Mouse (Mus musculus): ENCODE measurements around the gene Agbl4.
A peak's percentile ranks its signal among the peaks of the same experiment; 100 is the strongest.

The Agbl4 gene

DNA sequence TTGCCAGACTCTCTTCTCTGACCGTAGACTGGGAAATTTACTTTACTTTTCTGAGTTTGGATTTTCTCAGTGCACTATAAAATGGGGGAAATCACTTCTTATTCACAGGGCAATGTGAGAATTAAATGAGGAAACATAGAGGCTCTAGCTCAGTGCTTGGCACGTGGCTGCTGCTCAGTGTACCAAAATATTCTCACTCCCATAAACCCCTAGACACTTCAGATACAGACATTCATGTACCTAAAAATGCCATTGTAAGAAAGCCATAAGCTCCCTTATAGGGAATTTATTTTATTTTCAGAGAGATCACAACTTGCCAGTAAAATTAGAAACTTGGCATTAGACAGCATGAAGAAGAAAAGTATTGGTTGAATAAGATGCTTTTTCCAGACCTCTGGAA, 883.5 kb downstream of the Agbl4 start:
- no peak for DNase-seq (ENCODE audit: low read depth)

DNA sequence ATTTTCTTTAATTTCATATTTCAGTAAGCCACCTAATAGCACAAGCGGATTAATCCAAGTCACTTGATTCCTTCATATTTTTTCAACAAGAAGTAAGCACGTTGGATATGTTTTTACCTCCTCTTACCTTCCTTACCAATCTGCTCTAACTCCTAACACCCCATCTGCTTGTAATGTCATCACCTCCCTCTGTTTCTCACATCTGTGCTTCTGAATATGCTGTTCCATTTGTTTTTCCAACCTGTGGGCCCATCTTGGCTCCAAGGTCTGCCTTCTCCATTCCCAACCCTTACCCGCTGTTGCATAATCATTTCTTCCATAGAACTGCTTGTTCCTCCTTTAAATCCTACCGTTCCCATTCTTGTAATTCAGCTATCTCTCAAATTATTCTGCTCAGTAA, 884.4 kb downstream of the Agbl4 start:
- no peak for DNase-seq (ENCODE audit: low read depth)

- DNase-seq (ENCODE audit: low read depth), result no peak
Observed at GRCm38 (mm10) chr4:111284625-111285024, 887.2 kb downstream of the Agbl4 start.

GRCm38 (mm10) chr4:111294528-111295241, 897.2 kb downstream of the Agbl4 start:
- no peak for DNase-seq (ENCODE audit: low read depth)

DNA sequence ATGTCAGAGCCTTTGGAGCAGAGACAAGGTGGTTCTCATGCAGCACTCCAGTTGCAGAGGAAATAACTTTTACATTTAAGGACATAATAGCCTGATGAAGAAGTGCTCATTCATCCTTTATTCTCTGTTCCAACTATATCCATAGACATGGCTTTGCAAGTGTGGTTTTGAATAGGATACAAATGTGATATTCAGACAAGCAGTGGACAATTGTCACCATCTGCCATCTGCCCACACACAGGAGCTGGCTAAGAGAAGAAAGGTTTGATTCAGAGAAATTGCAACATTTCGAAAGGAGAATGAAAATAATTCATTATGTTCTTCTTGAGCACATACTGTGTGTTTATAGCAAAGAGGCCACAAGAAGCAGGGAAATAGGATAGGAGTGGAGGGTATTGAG, 909.1 kb downstream of the Agbl4 start:
- no peak for DNase-seq (ENCODE audit: low read depth)

GRCm38 (mm10) chr4:111307166-111307565, 909.7 kb downstream of the Agbl4 start:
- no peak for DNase-seq (ENCODE audit: low read depth)

- DNase-seq (ENCODE audit: low read depth), result no peak
Observed at GRCm38 (mm10) chr4:111307633-111308032, 910.2 kb downstream of the Agbl4 start.

GRCm38 (mm10) chr4:111308572-111309288, 911.3 kb downstream of the Agbl4 start:
- peak; percentile 4 for DNase-seq (ENCODE audit: low read depth)

GRCm38 (mm10) chr4:111327094-111327493, 929.6 kb downstream of the Agbl4 start:
- DNase-seq (ENCODE audit: low read depth), result no peak

DNA sequence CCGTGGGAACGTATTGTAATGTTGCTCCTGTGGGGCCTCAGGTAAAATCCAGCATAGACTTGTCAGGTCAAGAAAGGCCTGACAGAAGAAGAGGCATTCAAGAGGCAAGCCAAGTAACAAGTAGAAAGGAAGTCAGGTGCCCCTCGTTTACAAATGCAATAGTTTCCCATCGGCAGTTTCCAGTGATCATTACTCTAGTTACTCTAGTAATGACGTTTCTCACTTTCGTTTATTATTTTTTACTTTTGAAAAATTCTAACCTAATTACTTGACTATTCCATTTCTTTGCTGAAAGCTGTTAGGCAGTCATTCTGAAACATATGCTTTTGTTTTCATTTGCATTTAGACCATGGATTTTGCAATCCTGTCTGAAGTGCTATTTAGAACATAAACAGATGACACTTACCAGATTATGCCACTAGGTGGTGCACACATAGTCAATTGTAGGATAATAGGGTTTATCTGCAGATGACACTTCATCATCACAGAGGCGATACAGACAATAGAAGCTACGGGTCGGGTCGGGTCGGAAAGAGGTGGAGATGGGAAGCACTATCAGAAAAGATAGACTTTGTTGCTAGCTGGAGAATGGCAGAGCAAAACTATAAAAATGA, 930.4 kb downstream of the Agbl4 start:
- DNase-seq (ENCODE audit: low read depth), result peak; percentile 16

- DNase-seq (ENCODE audit: low read depth), result no peak
Observed at GRCm38 (mm10) chr4:111329501-111329900, 932.0 kb downstream of the Agbl4 start.

- no peak for DNase-seq (ENCODE audit: low read depth)
Observed at GRCm38 (mm10) chr4:111332864-111333263, 935.4 kb downstream of the Agbl4 start.

- no peak for DNase-seq (ENCODE audit: low read depth)
Observed at GRCm38 (mm10) chr4:111349965-111350364, 952.5 kb downstream of the Agbl4 start.

- DNase-seq (ENCODE audit: low read depth), result no peak
Observed at GRCm38 (mm10) chr4:111350615-111351525, 953.4 kb downstream of the Agbl4 start.

GRCm38 (mm10) chr4:111356584-111357115, 959.2 kb downstream of the Agbl4 start:
- no peak for DNase-seq (ENCODE audit: low read depth)

DNA sequence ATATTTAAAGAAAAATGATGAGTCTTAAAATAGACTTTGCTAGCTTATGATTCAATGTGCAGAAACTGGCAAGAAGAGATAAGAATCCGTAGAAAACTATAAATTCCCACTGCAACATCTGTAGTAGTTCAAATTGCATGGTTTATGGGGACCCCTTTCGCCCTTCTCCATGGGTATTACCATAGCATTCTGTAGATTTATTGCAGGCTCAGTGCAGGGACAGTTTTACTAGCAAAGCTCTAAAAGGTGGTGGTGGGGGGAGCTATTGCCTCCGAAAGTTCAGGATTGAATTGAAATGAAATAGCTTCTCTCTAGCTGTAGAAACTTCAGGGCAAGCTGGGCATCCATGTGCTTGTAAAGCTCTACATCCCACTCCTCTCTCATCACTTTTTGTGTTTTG, 959.7 kb downstream of the Agbl4 start:
- DNase-seq (ENCODE audit: low read depth), result no peak

GRCm38 (mm10) chr4:111364199-111364598, 966.7 kb downstream of the Agbl4 start:
- no peak for DNase-seq (ENCODE audit: low read depth)

- DNase-seq (ENCODE audit: low read depth), result no peak
Observed at GRCm38 (mm10) chr4:111367771-111368170, 970.3 kb downstream of the Agbl4 start.

GRCm38 (mm10) chr4:111377159-111377558, 979.7 kb downstream of the Agbl4 start:
- no peak for DNase-seq (ENCODE audit: low read depth)

- no peak for DNase-seq (ENCODE audit: low read depth)
Observed at GRCm38 (mm10) chr4:111378071-111378470, 980.6 kb downstream of the Agbl4 start.

DNA sequence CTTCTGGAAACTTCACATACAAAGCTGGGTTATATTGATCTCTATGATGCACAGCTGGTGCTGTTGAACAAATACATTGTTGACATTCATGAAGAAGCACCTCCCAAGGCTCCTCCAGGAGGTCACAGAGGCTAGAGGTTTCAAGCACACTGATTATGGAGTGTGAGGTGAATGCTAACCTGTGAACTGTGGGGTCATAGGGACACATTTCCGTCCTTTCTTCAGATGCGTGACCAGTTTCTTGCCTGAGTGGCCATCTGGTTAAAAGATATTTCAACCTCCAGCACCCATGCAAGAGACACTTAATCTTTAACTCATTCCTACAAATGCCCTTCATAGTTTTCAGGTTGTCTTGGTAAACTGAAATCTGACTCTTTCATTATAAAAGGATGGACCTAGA, 985.6 kb downstream of the Agbl4 start:
- no peak for DNase-seq (ENCODE audit: low read depth)

GRCm38 (mm10) chr4:111390736-111391135, 993.3 kb downstream of the Agbl4 start:
- no peak for DNase-seq (ENCODE audit: low read depth)

Measured in c-Kit-positive CD71-negative TER-119-negative erythroid progenitor cells, embryonic 14.5 days (primary cell).